In the genomic region with DNA sequence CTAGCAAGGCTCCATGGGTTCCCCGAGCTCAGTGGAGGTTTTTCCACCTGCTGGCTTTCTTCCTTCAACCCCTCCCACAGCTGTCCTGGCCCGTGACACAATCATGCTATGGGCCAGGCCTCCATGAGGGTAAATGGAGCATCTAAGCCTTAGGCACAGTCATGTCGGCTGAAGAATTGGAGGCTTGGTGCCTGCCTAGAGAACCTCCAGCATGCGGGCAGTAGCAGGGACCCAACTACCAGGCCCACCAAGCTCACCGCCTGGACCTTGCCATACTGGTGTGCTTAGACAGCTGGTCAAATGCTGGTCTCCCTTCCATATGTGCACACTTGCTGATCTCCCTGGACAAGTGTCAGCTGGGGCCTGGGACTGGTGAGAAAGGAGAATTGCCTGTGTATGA, we compare ENCODE assay signal across 23 mouse cellular contexts. TPM values are rescaled to one million over a fixed set of nuclear protein-coding genes. Genes with fewer than 3 reads are reported as not detected.
DNase-seq lines count a peak whose midpoint lies in the region; ATAC-seq lines count a peak whose summit lies in the region.
"Had no signal": no experiment of that assay in that cellular context is flagged by ENCODE, and none has a peak within 500 bp of the region (broad histone marks: within the 10 kb centered on the region; RNA-seq: fewer than 3 reads in every experiment).

No protein-coding gene starts in this region.

- H3K4me2 ChIP-seq in forebrain, embryonic 14.5 days (ENCODE audit: low read length) = no peak overlapping the region
- no peak overlapping the region for H3K4me2 ChIP-seq in forebrain, embryonic 12.5 days
- no peak overlapping the region for H3K4me2 ChIP-seq in hindbrain, embryonic 16.5 days (ENCODE audit: low read length)
- no peak overlapping the region for H3K4me2 ChIP-seq in hindbrain, embryonic 14.5 days (replicated peaks)
- H3K4me2 ChIP-seq: heart, embryonic 12.5 days; heart, embryonic 15.5 days; hindbrain, embryonic 13.5 days had no signal

- no peaks in the 10 kb centered on the region for H3K9me3 ChIP-seq in forebrain, embryonic 14.5 days (replicated peaks; ENCODE audit: control insufficient read depth, low read length)
- H3K9me3 ChIP-seq in forebrain, embryonic 12.5 days = no peaks in the 10 kb centered on the region
- H3K9me3 ChIP-seq in hindbrain, embryonic 16.5 days (ENCODE audit: control insufficient read depth, low read length) = no peaks in the 10 kb centered on the region
- H3K9me3 ChIP-seq in hindbrain, embryonic 14.5 days (ENCODE audit: control insufficient read depth, low read length) = no peaks in the 10 kb centered on the region
- H3K9me3 ChIP-seq: forebrain, embryonic 10.5 days; heart, embryonic 12.5 days; heart, embryonic 15.5 days; hindbrain, embryonic 13.5 days had no signal

- peaks cover 6% of the 10 kb centered on the region for H3K4me1 ChIP-seq in forebrain, embryonic 14.5 days (ENCODE audit: control insufficient read depth, insufficient read depth, low read length)
- peaks cover 11% of the 10 kb centered on the region for H3K4me1 ChIP-seq in forebrain, embryonic 12.5 days
- H3K4me1 ChIP-seq in hindbrain, embryonic 16.5 days (ENCODE audit: control insufficient read depth, insufficient read depth, low read depth, low read length) = peaks cover 8% of the 10 kb centered on the region
- peaks cover 10% of the 10 kb centered on the region; the same call in 1 of the 2 replicates for H3K4me1 ChIP-seq in hindbrain, embryonic 14.5 days (replicated peaks; ENCODE audit: control insufficient read depth, insufficient read depth, low read length)

- WGBS in forebrain, embryonic 14.5 days = 79% methylated on average over 5 of the region's 5 CpGs
- 81% methylated on average over 5 of the region's 5 CpGs for WGBS in forebrain, embryonic 12.5 days
- 71% methylated on average over 5 of the region's 5 CpGs for WGBS in hindbrain, embryonic 16.5 days
- WGBS in hindbrain, embryonic 14.5 days = 83% methylated on average over 5 of the region's 5 CpGs

- no peak overlapping the region for H3K27ac ChIP-seq in forebrain, embryonic 14.5 days (ENCODE audit: low read depth, low read length)
- no peak overlapping the region for H3K27ac ChIP-seq in forebrain, embryonic 12.5 days
- no peak overlapping the region for H3K27ac ChIP-seq in hindbrain, embryonic 16.5 days (ENCODE audit: low read depth, low read length)
- no peak overlapping the region for H3K27ac ChIP-seq in hindbrain, embryonic 14.5 days
- H3K27ac ChIP-seq: forebrain, embryonic 10.5 days; gastrocnemius, adult 2 months; heart, embryonic 15.5 days; hindbrain, embryonic 13.5 days had no signal

- no peaks in the 10 kb centered on the region for H3K36me3 ChIP-seq in forebrain, embryonic 14.5 days (ENCODE audit: control insufficient read depth, insufficient read depth, low read length)
- no peaks in the 10 kb centered on the region for H3K36me3 ChIP-seq in forebrain, embryonic 12.5 days (replicated peaks)
- no peaks in the 10 kb centered on the region for H3K36me3 ChIP-seq in hindbrain, embryonic 16.5 days (ENCODE audit: control insufficient read depth, insufficient read depth, low read length)
- no peaks in the 10 kb centered on the region for H3K36me3 ChIP-seq in hindbrain, embryonic 14.5 days (replicated peaks; ENCODE audit: control insufficient read depth, insufficient read depth)
- H3K36me3 ChIP-seq: heart, embryonic 12.5 days; heart, embryonic 15.5 days; hindbrain, embryonic 13.5 days had no signal

- ATAC-seq in forebrain, embryonic 14.5 days = no peak
- ATAC-seq in forebrain, embryonic 12.5 days (ENCODE audit: low FRiP score) = no peak
- no peak for ATAC-seq in hindbrain, embryonic 16.5 days
- ATAC-seq in hindbrain, embryonic 14.5 days (ENCODE audit: low FRiP score) = no peak
- ATAC-seq: activated CD4-positive, CD25-positive, alpha-beta regulatory T cell, adult 4 months; forebrain, embryonic 16.5 days; intestine, postnatal 0 days had no signal

- peak; percentile 37 for DNase-seq in cerebellum, adult 11-12 months
- DNase-seq in cerebellum, adult 11 months = no peak
- no peak for DNase-seq in forebrain, embryonic 14.5 days (ENCODE audit: low spot score)
- no peak for DNase-seq in hindbrain, embryonic 14.5 days (ENCODE audit: low spot score)
- DNase-seq: adrenal gland, adult 8-10 months; adrenal gland, postnatal 25 days; cerebellum, adult 2 months; cerebellum, postnatal 10 days; gastrocnemius, adult 2 months; gastrocnemius, postnatal 14 days; heart, adult 18-20 months; heart, postnatal 10 days; heart, postnatal 4 days; kidney, adult 2 months had no signal

- no peaks in the 10 kb centered on the region for H3K27me3 ChIP-seq in forebrain, embryonic 14.5 days (replicated peaks; ENCODE audit: control insufficient read depth, insufficient read depth, low read length)
- no peaks in the 10 kb centered on the region for H3K27me3 ChIP-seq in forebrain, embryonic 12.5 days
- no peaks in the 10 kb centered on the region for H3K27me3 ChIP-seq in hindbrain, embryonic 16.5 days (replicated peaks; ENCODE audit: control insufficient read depth, insufficient read depth, low read length)
- H3K27me3 ChIP-seq in hindbrain, embryonic 14.5 days (ENCODE audit: control insufficient read depth, insufficient read depth, low read length) = no peaks in the 10 kb centered on the region
- H3K27me3 ChIP-seq: heart, embryonic 12.5 days; heart, embryonic 15.5 days had no signal

- no peak overlapping the region for H3K4me3 ChIP-seq in forebrain, embryonic 14.5 days (ENCODE audit: low read depth, low read length)
- no peak overlapping the region for H3K4me3 ChIP-seq in forebrain, embryonic 12.5 days (replicated peaks)
- H3K4me3 ChIP-seq in hindbrain, embryonic 16.5 days (ENCODE audit: low read length) = no peak overlapping the region
- H3K4me3 ChIP-seq in hindbrain, embryonic 14.5 days (replicated peaks; ENCODE audit: low read length) = no peak overlapping the region
- H3K4me3 ChIP-seq: forebrain, embryonic 10.5 days; gastrocnemius, adult 2 months; heart, embryonic 12.5 days; heart, embryonic 15.5 days; hindbrain, embryonic 13.5 days had no signal

- H3K9ac ChIP-seq in forebrain, embryonic 14.5 days (ENCODE audit: low read length) = peak overlapping the region; percentile 21; the same call in 1 of the 2 replicates
- no peak overlapping the region for H3K9ac ChIP-seq in forebrain, embryonic 12.5 days
- peak overlapping the region; percentile 9; the same call in 1 of the 2 replicates for H3K9ac ChIP-seq in hindbrain, embryonic 16.5 days (ENCODE audit: low read depth, low read length)
- H3K9ac ChIP-seq in hindbrain, embryonic 14.5 days = no peak overlapping the region
- H3K9ac ChIP-seq: heart, embryonic 12.5 days; heart, embryonic 15.5 days had no signal

RNA-seq across cellular contexts. Expression of a gene that starts 3.5 kb away (rescaled TPM):
- 16.2 and 17.1 TPM in 2 replicates for polyA plus RNA-seq in forebrain, embryonic 14.5 days (2014; fragmentation: Nextera tagmentation; extraction: Ambion mirVana)
- 12.3 and 14.2 TPM in 2 replicates for polyA plus RNA-seq in forebrain, embryonic 12.5 days (2016; fragmentation: Nextera tagmentation; extraction: Ambion mirVana)
- 11.1 TPM in 2 replicates for polyA plus RNA-seq in hindbrain, embryonic 16.5 days (2015; fragmentation: Nextera tagmentation; extraction: Ambion mirVana)
- polyA plus RNA-seq in hindbrain, embryonic 14.5 days (2014; fragmentation: Nextera tagmentation; extraction: Ambion mirVana) = 15.1 and 15.6 TPM in 2 replicates

RNA-seq across cellular contexts. Expression of a gene that starts 23.7 kb away (rescaled TPM):
- polyA plus RNA-seq in forebrain, embryonic 14.5 days (2014; fragmentation: Nextera tagmentation; extraction: Ambion mirVana) = 81.2 and 87.4 TPM in 2 replicates
- polyA plus RNA-seq in forebrain, embryonic 12.5 days (2016; fragmentation: Nextera tagmentation; extraction: Ambion mirVana) = 96.4 and 96.9 TPM in 2 replicates
- polyA plus RNA-seq in hindbrain, embryonic 16.5 days (2015; fragmentation: Nextera tagmentation; extraction: Ambion mirVana) = 72.1 and 72.5 TPM in 2 replicates
- 69.0 and 76.0 TPM in 2 replicates for polyA plus RNA-seq in hindbrain, embryonic 14.5 days (2014; fragmentation: Nextera tagmentation; extraction: Ambion mirVana)

Comparison
In these comparisons a context has a peak if more than half of its experiments do, and no peak if none do; other contexts are left out.
1. H3K9ac ChIP-seq: peak in forebrain, embryonic 14.5 days (single experiment) and hindbrain, embryonic 16.5 days (single experiment); none in forebrain, embryonic 12.5 days (single experiment) and hindbrain, embryonic 14.5 days (single experiment).